Mouse (Mus musculus) E14TG2a.4 (cell line): ENCODE data around the gene Aplp2.

Experiments
- CTCF ChIP-seq: conservative IDR thresholded peaks from 2 replicates; pipeline ENCODE4 v1.5.1; 2014; ENCODE audit warnings: low read length
- NANOG ChIP-seq: IDR thresholded peaks from 2 replicates; pipeline ENCODE4 v1.6.1; 2014; ENCODE audit warnings: borderline replicate concordance, low read length, mixed read lengths
- POU5F1 ChIP-seq: IDR thresholded peaks from 2 replicates; pipeline ENCODE4 v1.6.1; 2014; ENCODE audit warnings: low read length, borderline replicate concordance

DNA sequence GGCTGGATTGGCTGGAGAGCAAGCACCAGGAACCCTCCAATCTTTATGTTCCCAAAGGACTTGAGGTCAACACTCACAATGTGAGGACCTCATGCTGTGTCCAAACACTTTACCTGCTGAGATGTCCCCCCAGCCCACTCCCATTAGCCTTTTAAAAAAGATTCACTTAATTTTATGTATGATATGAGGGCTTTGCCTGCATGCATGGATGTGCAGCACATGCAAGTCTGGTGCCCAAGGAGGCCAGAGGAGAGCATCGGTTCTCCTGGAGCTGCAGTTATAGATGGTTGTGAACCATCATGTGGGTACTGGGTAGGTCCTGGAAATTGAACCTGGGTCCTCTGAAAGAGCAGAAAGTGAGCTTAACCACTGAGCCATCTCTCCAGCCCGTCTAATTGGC lies 27.9 kb upstream of the Aplp2 start:
- TF ChIP-seq CTCF (no peak), POU5F1 (no peak), NANOG (no peak)
